Mouse (Mus musculus) limb, embryonic 10.5 days (tissue): ENCODE results near the gene Fopnl. TPM values are rescaled to one million over a fixed set of nuclear protein-coding genes. Genes with fewer than 3 reads are reported as not detected.

Experiments
- DNase-seq: peaks from one replicate; pipeline ENCODE4 v3.0.0-alpha.2; 2017; ENCODE audit warnings: low spot score
- H3K27ac ChIP-seq: fragments of 300-500 bp; sonication (generic); 2 replicates; pipeline ENCODE4 v1.5.1; 2016; ENCODE audit warnings: mild to moderate bottlenecking
- H3K27me3 ChIP-seq: fragments of 300-500 bp; sonication (generic); 2 replicates; pipeline ENCODE4 v1.6.1; 2016; ENCODE audit warnings: low read depth, mild to moderate bottlenecking; ENCODE audit not compliant: poor library complexity, severe bottlenecking
- H3K36me3 ChIP-seq: fragments of 300-500 bp; sonication (generic); 2 replicates; pipeline ENCODE4 v1.6.1; 2016; ENCODE audit warnings: mild to moderate bottlenecking, moderate library complexity
- H3K4me1 ChIP-seq: fragments of 300-500 bp; sonication (generic); 2 replicates; pipeline ENCODE4 v1.6.1; 2016
- H3K4me3 ChIP-seq: fragments of 300-500 bp; sonication (generic); 2 replicates; pipeline ENCODE4 v1.5.1; 2016; ENCODE audit warnings: mild to moderate bottlenecking, moderate library complexity
- H3K9me3 ChIP-seq: fragments of 300-500 bp; sonication (generic); replicated peaks from 2 replicates; pipeline ENCODE4 v1.6.1; 2016; ENCODE audit warnings: mild to moderate bottlenecking
- WGBS: fragments of 180-500 bp; shearing (Covaris S2); methylation state at CpG from one replicate; pipeline ENCODE4 v1.1.7; 2016; 5-methylcytosine and 5-hydroxymethylcytosine counted together
- polyA plus RNA-seq: library from polyadenylated mRNA; unstranded; fragments of >200 nt; fragmentation: Nextera tagmentation; extraction: Ambion mirVana; gene quantifications from 2 replicates; pipeline ENCODE4 v1.2.1, GENCODE M21; 2016

Fopnl gene
- polyA plus RNA-seq, 1 experiment from 2014 or later: 166 TPM

- Histone ChIP-seq H3K4me3 (no peak overlapping the region), H3K36me3 (no peaks in the 10 kb centered on the region), H3K9me3 (no peaks in the 10 kb centered on the region), H3K4me1 (no peaks in the 10 kb centered on the region), H3K27me3 (no peaks in the 10 kb centered on the region), H3K27ac (no peak overlapping the region)
- DNase-seq: no peak
- 18% methylated on average over 2 of the region's 2 CpGs for WGBS
Observed at GRCm38 (mm10) chr16:14258856-14259255, 58.3 kb downstream of the Fopnl start.

- H3K9me3 ChIP-seq: no peaks in the 10 kb centered on the region
- no peak overlapping the region for H3K4me3 ChIP-seq
- no peak for DNase-seq
- no peaks in the 10 kb centered on the region for H3K27me3 ChIP-seq
- no peak overlapping the region for H3K27ac ChIP-seq
- WGBS: 87% methylated on average over 3 of the region's 3 CpGs
- H3K4me1 ChIP-seq: no peaks in the 10 kb centered on the region
- no peaks in the 10 kb centered on the region for H3K36me3 ChIP-seq
Observed at GRCm38 (mm10) chr16:14253586-14253985, 63.6 kb downstream of the Fopnl start.

GRCm38 (mm10) chr16:14252877-14253276 lies 64.3 kb downstream of the Fopnl start:
- Histone ChIP-seq H3K27ac (no peak overlapping the region), H3K27me3 (no peaks in the 10 kb centered on the region), H3K9me3 (no peaks in the 10 kb centered on the region), H3K4me3 (no peak overlapping the region), H3K36me3 (no peaks in the 10 kb centered on the region), H3K4me1 (no peaks in the 10 kb centered on the region)
- no peak for DNase-seq
- WGBS: 84% methylated on average over 4 of the region's 4 CpGs

- no peaks in the 10 kb centered on the region for H3K36me3 ChIP-seq
- 86% methylated on average over 1 of the region's 1 CpGs for WGBS
- no peaks in the 10 kb centered on the region for H3K9me3 ChIP-seq
- no peaks in the 10 kb centered on the region for H3K27me3 ChIP-seq
- H3K27ac ChIP-seq: no peak overlapping the region
- H3K4me1 ChIP-seq: no peaks in the 10 kb centered on the region
- H3K4me3 ChIP-seq: no peak overlapping the region
- no peak for DNase-seq
Observed at GRCm38 (mm10) chr16:14249913-14250312, 67.3 kb downstream of the Fopnl start.

Other genes starting within 250 kb of the Fopnl start
- gene Nde1, start 154.1 kb downstream of the Fopnl start, polyA plus RNA-seq: 188 and 189 TPM in 2 replicates
- gene Marf1, start 154.1 kb downstream of the Fopnl start, polyA plus RNA-seq: 13.7 and 17.0 TPM in 2 replicates
- 0.03 and 0.09 TPM in 2 replicates for gene Myh11, start 26.0 kb downstream of the Fopnl start, polyA plus RNA-seq
- gene Abcc1, start 44.2 kb upstream of the Fopnl start, polyA plus RNA-seq: 10.9 and 12.3 TPM in 2 replicates
- not detected in 2 replicates for gene A630010A05Rik, start 244.9 kb upstream of the Fopnl start, polyA plus RNA-seq